Comparison of ENCODE assay signal across 9 mouse cellular contexts in the genomic region with DNA sequence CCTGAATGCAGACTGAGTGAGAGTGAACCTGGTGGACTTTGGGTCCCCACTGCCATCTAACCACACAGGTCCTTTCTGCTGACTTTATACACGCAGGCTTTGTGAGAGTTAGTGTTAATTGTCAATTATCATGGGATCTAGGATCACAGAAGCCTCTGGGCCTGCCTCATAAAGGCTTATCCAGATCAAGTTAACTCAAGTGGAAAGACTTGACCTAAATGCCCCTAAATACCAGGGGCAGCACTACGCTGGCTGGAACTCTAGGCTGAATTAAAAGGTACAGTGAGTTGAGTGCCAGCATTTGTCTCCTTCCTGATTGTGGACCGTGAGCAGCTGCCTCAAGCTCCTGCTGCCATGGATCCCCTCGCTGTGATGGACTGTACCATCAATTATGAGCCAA.
"Had no signal": no experiment of that assay in that cellular context is flagged by ENCODE, and none has a peak within 500 bp of the region (broad histone marks: within the 10 kb centered on the region; RNA-seq: fewer than 3 reads in every experiment).

No protein-coding gene starts in this region.

- DNase-seq: lung, adult 18-20 months; lung, embryonic 14.5 days; lung, postnatal 10 days; lung, postnatal 4 days; midbrain, embryonic 14.5 days; right cerebral cortex, postnatal 14 days; thymus, adult 18-20 months; thymus, postnatal 14 days; thymus, postnatal 4 days had no signal
